In the genomic region with DNA sequence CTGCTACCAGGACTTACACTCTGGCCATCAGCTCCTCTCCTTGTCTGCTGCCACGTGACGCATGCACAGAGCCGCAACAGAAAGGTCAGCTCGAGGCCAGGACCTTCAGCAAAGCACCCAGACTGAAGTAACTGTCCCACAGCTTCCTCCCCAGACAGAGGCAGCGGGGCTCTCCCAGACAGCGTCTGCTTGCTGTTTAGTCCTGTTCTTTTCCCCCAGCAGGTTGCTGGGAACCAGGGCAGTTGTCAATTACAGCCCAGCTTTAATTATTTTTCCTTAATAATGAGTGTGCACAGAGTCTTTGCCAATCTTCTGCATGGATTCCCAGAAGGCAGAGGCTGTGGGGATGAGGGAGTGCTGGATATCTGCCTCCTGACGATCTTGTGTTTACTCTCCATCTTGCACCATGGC, we compare ENCODE assay signal across 11 mouse cellular contexts. TPM values are rescaled to one million over a fixed set of nuclear protein-coding genes. Genes with fewer than 3 reads are reported as not detected.
DNase-seq lines count a peak whose midpoint lies in the region; ATAC-seq lines count a peak whose summit lies in the region.
"Had no signal": no experiment of that assay in that cellular context is flagged by ENCODE, and none has a peak within 500 bp of the region (broad histone marks: within the 10 kb centered on the region; RNA-seq: fewer than 3 reads in every experiment).

No protein-coding gene starts in this region.

- H3K4me1 ChIP-seq in heart, embryonic 12.5 days (replicated peaks): peaks cover 67% of the 10 kb centered on the region
- peaks cover 18% of the 10 kb centered on the region; the same call in 1 of the 2 replicates for H3K4me1 ChIP-seq in forebrain, embryonic 15.5 days
- H3K4me1 ChIP-seq: liver, embryonic 13.5 days had no signal

- H3K27me3 ChIP-seq in heart, embryonic 12.5 days (replicated peaks): no peaks in the 10 kb centered on the region
- H3K27me3 ChIP-seq in forebrain, embryonic 15.5 days: no peaks in the 10 kb centered on the region
- H3K27me3 ChIP-seq: liver, embryonic 13.5 days had no signal

- H3K9ac ChIP-seq in heart, embryonic 12.5 days: no peak overlapping the region
- no peak overlapping the region for H3K9ac ChIP-seq in forebrain, embryonic 15.5 days (replicated peaks)
- H3K9ac ChIP-seq: liver, embryonic 13.5 days had no signal

- WGBS in heart, embryonic 12.5 days: 28% methylated on average over 7 of the region's 7 CpGs
- 22% methylated on average over 7 of the region's 7 CpGs for WGBS in forebrain, embryonic 15.5 days

- no peak overlapping the region for H3K4me2 ChIP-seq in heart, embryonic 12.5 days
- no peak overlapping the region for H3K4me2 ChIP-seq in forebrain, embryonic 15.5 days (replicated peaks)
- H3K4me2 ChIP-seq: liver, embryonic 13.5 days had no signal

- H3K36me3 ChIP-seq in heart, embryonic 12.5 days: no peaks in the 10 kb centered on the region
- no peaks in the 10 kb centered on the region for H3K36me3 ChIP-seq in forebrain, embryonic 15.5 days
- H3K36me3 ChIP-seq: liver, embryonic 13.5 days had no signal

- ATAC-seq in heart, embryonic 12.5 days (ENCODE audit: insufficient number of reproducible peaks, low FRiP score): no peak
- ATAC-seq in forebrain, embryonic 15.5 days (replicated peaks): 0 out of 2 replicates have a peak, but pooled peaks have one; percentile 48
- ATAC-seq in monocyte, adult 5-6 weeks (replicated peaks; ENCODE audit: insufficient number of reproducible peaks, low FRiP score, low TSS enrichment, poor library complexity, severe bottlenecking): no peak
- ATAC-seq in cerebellum, adult (ENCODE audit: insufficient number of reproducible peaks, low FRiP score, low TSS enrichment): no peak
- ATAC-seq: activated CD4-positive, CD25-positive, alpha-beta regulatory T cell, adult 4 months had no signal

- no peak overlapping the region for H3K4me3 ChIP-seq in heart, embryonic 12.5 days
- H3K4me3 ChIP-seq in forebrain, embryonic 15.5 days: no peak overlapping the region
- H3K4me3 ChIP-seq: liver, embryonic 13.5 days had no signal

- DNase-seq in heart, postnatal 10 days: no peak
- peak; percentile 55 for DNase-seq in 3T3-L1 (ENCODE audit: low read depth, low spot score)
- peak; percentile 70 to 84 for DNase-seq in adrenal gland, postnatal 36 days
- DNase-seq in layer of hippocampus, adult 11-12 months (ENCODE audit: low spot score): no peak
- DNase-seq: cerebellum, postnatal 25 days; liver, embryonic 13.5 days had no signal

- H3K9me3 ChIP-seq in heart, embryonic 12.5 days (replicated peaks): no peaks in the 10 kb centered on the region
- H3K9me3 ChIP-seq in forebrain, embryonic 15.5 days: no peaks in the 10 kb centered on the region
- H3K9me3 ChIP-seq: liver, embryonic 13.5 days had no signal

- intact Hi-C loops in heart, postnatal 10 days (cut with DNase I): no loop called here

- peak overlapping the region; percentile 61 for H3K27ac ChIP-seq in heart, embryonic 12.5 days (ENCODE audit: poor library complexity, severe bottlenecking)
- peak overlapping the region; percentile 47 for H3K27ac ChIP-seq in forebrain, embryonic 15.5 days (replicated peaks)
- H3K27ac ChIP-seq: liver, embryonic 13.5 days had no signal

RNA-seq across cellular contexts. Expression of a gene that starts 15.8 kb away (rescaled TPM):
- polyA plus RNA-seq in heart, embryonic 12.5 days (2016; fragmentation: Nextera tagmentation; extraction: Ambion mirVana): 91.4 and 96.7 TPM in 2 replicates
- 10 to 100 TPM; 44.1 to 77.0 TPM for total RNA-seq in heart, postnatal 10 days (2021)
- total RNA-seq in adrenal gland, postnatal 36 days (2021): 10 to 100 TPM; 15.9 to 18.9 TPM
- 22.3 and 25.9 TPM in 2 replicates for polyA plus RNA-seq in forebrain, embryonic 15.5 days (2015; fragmentation: Nextera tagmentation; extraction: Ambion mirVana)
- total RNA-seq in monocyte, adult 5-6 weeks (2017): not detected in 3 replicates

Comparison
In these comparisons a context has a peak if more than half of its experiments do, and no peak if none do; other contexts are left out.
1. DNase-seq: peak in 3T3-L1 (single experiment) and adrenal gland, postnatal 36 days (2 of 2); none in heart, postnatal 10 days (0 of 2) and layer of hippocampus, adult 11-12 months (single experiment).
2. RNA of a gene that starts 15.8 kb away (total RNA-seq): 44.1 to 77.0 TPM in heart, postnatal 10 days and 15.9 to 18.9 TPM in adrenal gland, postnatal 36 days; not detected in monocyte, adult 5-6 weeks; every median in the first group is over 10 times any median in the second.